Mouse (Mus musculus): ENCODE measurements around the gene Anxa6. TPM values are rescaled to one million over a fixed set of nuclear protein-coding genes. Genes with fewer than 3 reads are reported as not detected.
A peak's percentile ranks its signal among the peaks of the same experiment; 100 is the strongest.

Anxa6 gene
- polyA plus RNA-seq, 1 experiment from 2014 or later: 112 TPM

DNA sequence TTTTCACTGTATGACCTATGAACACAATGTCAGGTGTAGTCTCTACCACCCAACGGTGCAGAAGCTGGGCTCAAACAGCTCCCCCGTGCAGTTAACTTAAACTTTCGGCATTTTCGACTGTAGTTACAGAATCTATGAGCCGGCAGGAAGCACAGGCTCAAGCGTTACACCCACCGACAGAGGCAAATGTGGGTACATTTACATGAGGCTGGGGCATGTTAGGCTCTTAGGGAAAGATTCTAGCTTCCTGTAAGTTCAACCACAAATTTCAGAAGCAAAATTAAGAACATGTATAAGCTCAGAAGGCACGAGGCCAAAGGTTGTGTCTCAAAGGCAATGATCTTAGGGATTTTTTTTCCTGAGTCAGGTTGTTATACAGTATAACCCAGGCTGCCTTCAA is 39.2 kb upstream of the Anxa6 start:
- Histone ChIP-seq H3K36me3 (replicated peaks; ENCODE audit: control insufficient read depth, insufficient read depth, low read depth, low read length) (no peaks in the 10 kb centered on the region), H3K4me2 (ENCODE audit: low read depth, low read length) (no peak overlapping the region), H3K27ac (replicated peaks; ENCODE audit: low read depth, low read length) (no peak overlapping the region), H3K27me3 (ENCODE audit: control insufficient read depth, insufficient read depth, low read length) (no peaks in the 10 kb centered on the region), H3K9ac (replicated peaks; ENCODE audit: low read length) (no peak overlapping the region), H3K9me3 (replicated peaks; ENCODE audit: control insufficient read depth, low read length) (no peaks in the 10 kb centered on the region), H3K4me1 (ENCODE audit: control insufficient read depth, insufficient read depth, low read length) (no peaks in the 10 kb centered on the region), H3K4me3 (ENCODE audit: low read depth, low read length) (no peak overlapping the region)
- WGBS: 81% methylated on average over 8 of the region's 8 CpGs
- ATAC-seq (replicated peaks; ENCODE audit: insufficient number of reproducible peaks, low FRiP score, low TSS enrichment, low read depth): no peak
- DNase-seq (ENCODE audit: low spot score): no peak

DNA sequence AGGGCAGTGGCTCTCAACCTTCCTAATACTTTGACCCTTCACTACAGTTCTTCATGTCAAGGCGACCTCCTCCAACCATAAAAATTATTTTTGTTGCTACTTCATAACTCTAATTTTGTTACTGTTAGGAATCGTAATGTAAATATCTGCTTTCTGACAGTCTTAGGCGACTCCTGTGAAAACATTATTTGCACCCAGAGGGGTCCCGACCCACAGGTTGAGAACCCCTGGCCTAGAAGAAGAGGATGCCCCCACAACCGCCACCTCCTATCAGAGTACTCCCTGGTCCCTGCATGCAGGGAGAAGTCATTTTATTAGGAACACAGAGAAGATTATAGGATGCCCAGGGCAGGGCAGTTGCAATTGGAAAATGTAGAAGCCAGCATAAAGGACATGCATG is 38.1 kb upstream of the Anxa6 start:
- no peak overlapping the region for H3K27ac ChIP-seq (replicated peaks; ENCODE audit: low read depth, low read length)
- no peak overlapping the region for H3K9ac ChIP-seq (replicated peaks; ENCODE audit: low read length)
- 81% methylated on average over 5 of the region's 5 CpGs for WGBS
- H3K4me2 ChIP-seq (ENCODE audit: low read depth, low read length): no peak overlapping the region
- H3K27me3 ChIP-seq (ENCODE audit: control insufficient read depth, insufficient read depth, low read length): no peaks in the 10 kb centered on the region
- no peaks in the 10 kb centered on the region for H3K9me3 ChIP-seq (replicated peaks; ENCODE audit: control insufficient read depth, low read length)
- ATAC-seq (replicated peaks; ENCODE audit: insufficient number of reproducible peaks, low FRiP score, low TSS enrichment, low read depth): no peak
- H3K36me3 ChIP-seq (replicated peaks; ENCODE audit: control insufficient read depth, insufficient read depth, low read depth, low read length): no peaks in the 10 kb centered on the region
- H3K4me1 ChIP-seq (ENCODE audit: control insufficient read depth, insufficient read depth, low read length): no peaks in the 10 kb centered on the region
- H3K4me3 ChIP-seq (ENCODE audit: low read depth, low read length): no peak overlapping the region
- DNase-seq (ENCODE audit: low spot score): no peak

DNA sequence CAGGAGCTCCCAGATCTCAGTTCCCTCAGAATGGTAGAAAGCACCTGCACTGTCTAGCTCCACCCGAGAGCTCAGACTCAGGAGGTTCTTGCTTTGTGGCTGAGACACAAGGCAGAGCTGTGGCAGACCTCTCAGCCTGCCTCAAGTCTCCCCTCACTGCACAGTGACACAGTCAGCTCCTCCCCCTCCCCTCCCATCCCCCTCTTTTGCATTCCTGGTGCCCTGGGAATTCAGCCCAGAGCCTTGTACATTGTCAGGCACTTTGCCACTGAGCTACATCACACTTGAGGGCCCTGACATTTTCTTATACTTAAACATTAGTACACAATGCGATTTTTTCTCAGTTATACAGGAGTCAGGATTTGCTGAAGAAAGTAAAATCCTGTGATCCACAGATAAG is 35.8 kb upstream of the Anxa6 start:
- Histone ChIP-seq H3K9ac (replicated peaks; ENCODE audit: low read length) (no peak overlapping the region), H3K4me3 (ENCODE audit: low read depth, low read length) (no peak overlapping the region), H3K4me1 (ENCODE audit: control insufficient read depth, insufficient read depth, low read length) (no peaks in the 10 kb centered on the region), H3K9me3 (replicated peaks; ENCODE audit: control insufficient read depth, low read length) (no peaks in the 10 kb centered on the region), H3K4me2 (ENCODE audit: low read depth, low read length) (no peak overlapping the region), H3K36me3 (replicated peaks; ENCODE audit: control insufficient read depth, insufficient read depth, low read depth, low read length) (no peaks in the 10 kb centered on the region), H3K27ac (replicated peaks; ENCODE audit: low read depth, low read length) (no peak overlapping the region), H3K27me3 (ENCODE audit: control insufficient read depth, insufficient read depth, low read length) (no peaks in the 10 kb centered on the region)
- 48% methylated on average over 2 of the region's 2 CpGs for WGBS
- ATAC-seq (replicated peaks; ENCODE audit: insufficient number of reproducible peaks, low FRiP score, low TSS enrichment, low read depth) (no peak), DNase-seq (ENCODE audit: low spot score) (peak; percentile 14)

DNA sequence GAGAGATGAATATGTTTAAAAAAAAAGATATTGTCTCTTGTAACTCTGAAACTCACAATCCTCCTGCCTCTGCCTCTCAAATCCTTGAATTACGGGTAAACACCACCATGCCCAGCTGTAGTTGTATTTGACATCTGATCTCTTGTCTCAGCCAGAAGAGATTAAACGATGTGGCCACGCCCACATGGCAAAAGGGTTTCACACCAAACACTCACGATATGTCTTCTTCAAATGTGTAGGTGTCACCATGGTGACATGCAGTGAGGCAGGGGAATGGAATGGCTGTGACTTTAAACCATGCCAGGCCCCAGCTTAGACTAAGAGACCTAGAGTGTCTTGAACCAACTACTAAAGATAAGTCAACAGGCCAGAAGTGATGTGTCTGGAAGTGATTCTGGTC is 33.7 kb upstream of the Anxa6 start:
- Histone ChIP-seq H3K36me3 (replicated peaks; ENCODE audit: control insufficient read depth, insufficient read depth, low read depth, low read length) (no peaks in the 10 kb centered on the region), H3K27ac (replicated peaks; ENCODE audit: low read depth, low read length) (no peak overlapping the region), H3K4me1 (ENCODE audit: control insufficient read depth, insufficient read depth, low read length) (no peaks in the 10 kb centered on the region), H3K4me3 (ENCODE audit: low read depth, low read length) (no peak overlapping the region), H3K4me2 (ENCODE audit: low read depth, low read length) (no peak overlapping the region), H3K9me3 (replicated peaks; ENCODE audit: control insufficient read depth, low read length) (no peaks in the 10 kb centered on the region), H3K27me3 (ENCODE audit: control insufficient read depth, insufficient read depth, low read length) (no peaks in the 10 kb centered on the region), H3K9ac (replicated peaks; ENCODE audit: low read length) (no peak overlapping the region)
- ATAC-seq (replicated peaks; ENCODE audit: insufficient number of reproducible peaks, low FRiP score, low TSS enrichment, low read depth) (no peak), DNase-seq (ENCODE audit: low spot score) (no peak)
- WGBS: 68% methylated on average over 4 of the region's 4 CpGs

DNA sequence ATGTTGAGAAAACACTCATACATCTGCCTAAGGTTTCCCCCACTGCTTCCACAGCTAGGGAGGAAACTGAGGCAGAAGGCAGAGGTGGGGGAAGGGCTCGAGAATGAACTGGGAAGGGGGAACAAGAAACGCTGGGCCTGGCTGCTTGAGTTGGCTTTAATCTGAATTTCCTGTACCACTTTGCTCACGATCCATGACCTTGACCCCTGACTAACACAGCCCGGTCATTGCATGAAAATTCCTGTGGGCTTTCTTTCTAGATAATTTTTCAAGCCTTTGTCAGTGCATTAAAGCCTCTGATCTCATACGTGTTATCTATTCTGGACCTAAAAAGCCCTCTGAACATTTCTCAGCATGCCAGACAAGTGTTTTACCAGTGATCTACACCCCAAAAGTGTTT is 29.6 kb upstream of the Anxa6 start:
- Histone ChIP-seq H3K9ac (replicated peaks; ENCODE audit: low read length) (no peak overlapping the region), H3K9me3 (replicated peaks; ENCODE audit: control insufficient read depth, low read length) (no peaks in the 10 kb centered on the region), H3K4me1 (ENCODE audit: control insufficient read depth, insufficient read depth, low read length) (no peaks in the 10 kb centered on the region), H3K4me2 (ENCODE audit: low read depth, low read length) (no peak overlapping the region), H3K36me3 (replicated peaks; ENCODE audit: control insufficient read depth, insufficient read depth, low read depth, low read length) (no peaks in the 10 kb centered on the region), H3K27me3 (ENCODE audit: control insufficient read depth, insufficient read depth, low read length) (no peaks in the 10 kb centered on the region), H3K4me3 (ENCODE audit: low read depth, low read length) (no peak overlapping the region), H3K27ac (replicated peaks; ENCODE audit: low read depth, low read length) (no peak overlapping the region)
- 36% methylated on average over 5 of the region's 5 CpGs for WGBS
- ATAC-seq (replicated peaks; ENCODE audit: insufficient number of reproducible peaks, low FRiP score, low TSS enrichment, low read depth) (no peak), DNase-seq (ENCODE audit: low spot score) (no peak)

DNA sequence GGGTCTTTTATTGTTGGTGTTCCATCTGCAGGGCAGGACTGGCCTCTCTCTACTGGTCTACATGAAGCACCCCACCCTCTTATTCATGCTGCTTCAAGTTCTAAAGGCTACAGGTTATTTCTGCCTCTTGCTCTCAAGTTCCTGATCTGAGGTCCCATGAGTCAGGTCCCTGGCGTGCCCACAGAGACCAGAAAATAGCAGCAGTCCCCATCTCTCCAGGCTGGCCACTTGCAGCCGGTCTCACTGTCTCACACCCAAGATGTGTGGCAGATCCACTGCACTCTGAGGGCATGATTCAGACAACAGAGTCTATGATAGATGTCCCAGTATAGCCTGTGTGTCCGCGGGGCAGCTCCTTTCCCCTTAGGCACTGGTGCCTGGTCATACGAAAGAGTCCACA is 27.6 kb upstream of the Anxa6 start:
- Histone ChIP-seq H3K9ac (replicated peaks; ENCODE audit: low read length) (no peak overlapping the region), H3K27me3 (ENCODE audit: control insufficient read depth, insufficient read depth, low read length) (no peaks in the 10 kb centered on the region), H3K4me3 (ENCODE audit: low read depth, low read length) (no peak overlapping the region), H3K36me3 (replicated peaks; ENCODE audit: control insufficient read depth, insufficient read depth, low read depth, low read length) (no peaks in the 10 kb centered on the region), H3K4me1 (ENCODE audit: control insufficient read depth, insufficient read depth, low read length) (no peaks in the 10 kb centered on the region), H3K9me3 (replicated peaks; ENCODE audit: control insufficient read depth, low read length) (no peaks in the 10 kb centered on the region), H3K27ac (replicated peaks; ENCODE audit: low read depth, low read length) (no peak overlapping the region), H3K4me2 (ENCODE audit: low read depth, low read length) (no peak overlapping the region)
- ATAC-seq (replicated peaks; ENCODE audit: insufficient number of reproducible peaks, low FRiP score, low TSS enrichment, low read depth): no peak
- DNase-seq (ENCODE audit: low spot score): no peak
- 84% methylated on average over 5 of the region's 5 CpGs for WGBS

DNA sequence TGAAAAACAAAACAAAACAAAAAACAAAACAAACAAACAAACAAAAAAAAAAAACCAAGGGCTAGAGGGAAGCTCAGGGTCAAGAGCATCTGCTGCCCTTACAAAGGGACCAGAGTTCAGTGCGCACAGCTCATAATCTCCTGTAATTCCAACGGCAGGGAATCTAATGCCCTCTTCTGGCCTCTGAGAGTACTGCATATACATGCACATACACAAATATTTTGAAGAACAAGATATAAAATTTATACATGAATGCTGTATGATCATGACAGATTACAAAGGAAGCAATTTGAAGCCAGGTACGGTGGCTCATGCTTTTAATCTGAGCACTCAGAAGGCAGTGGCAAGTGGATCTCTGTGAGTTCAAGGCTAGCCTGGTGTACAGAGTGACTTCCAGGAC is 24.3 kb upstream of the Anxa6 start:
- ATAC-seq (replicated peaks; ENCODE audit: insufficient number of reproducible peaks, low FRiP score, low TSS enrichment, low read depth): no peak
- WGBS: 76% methylated on average over 3 of the region's 3 CpGs
- DNase-seq (ENCODE audit: low spot score): no peak
- H3K36me3 ChIP-seq (replicated peaks; ENCODE audit: control insufficient read depth, insufficient read depth, low read depth, low read length): no peaks in the 10 kb centered on the region
- no peak overlapping the region for H3K4me3 ChIP-seq (ENCODE audit: low read depth, low read length)
- H3K27me3 ChIP-seq (ENCODE audit: control insufficient read depth, insufficient read depth, low read length): no peaks in the 10 kb centered on the region
- no peaks in the 10 kb centered on the region for H3K9me3 ChIP-seq (replicated peaks; ENCODE audit: control insufficient read depth, low read length)
- H3K4me1 ChIP-seq (ENCODE audit: control insufficient read depth, insufficient read depth, low read length): no peaks in the 10 kb centered on the region
- H3K9ac ChIP-seq (replicated peaks; ENCODE audit: low read length): no peak overlapping the region
- H3K27ac ChIP-seq (replicated peaks; ENCODE audit: low read depth, low read length): no peak overlapping the region
- no peak overlapping the region for H3K4me2 ChIP-seq (ENCODE audit: low read depth, low read length)

DNA sequence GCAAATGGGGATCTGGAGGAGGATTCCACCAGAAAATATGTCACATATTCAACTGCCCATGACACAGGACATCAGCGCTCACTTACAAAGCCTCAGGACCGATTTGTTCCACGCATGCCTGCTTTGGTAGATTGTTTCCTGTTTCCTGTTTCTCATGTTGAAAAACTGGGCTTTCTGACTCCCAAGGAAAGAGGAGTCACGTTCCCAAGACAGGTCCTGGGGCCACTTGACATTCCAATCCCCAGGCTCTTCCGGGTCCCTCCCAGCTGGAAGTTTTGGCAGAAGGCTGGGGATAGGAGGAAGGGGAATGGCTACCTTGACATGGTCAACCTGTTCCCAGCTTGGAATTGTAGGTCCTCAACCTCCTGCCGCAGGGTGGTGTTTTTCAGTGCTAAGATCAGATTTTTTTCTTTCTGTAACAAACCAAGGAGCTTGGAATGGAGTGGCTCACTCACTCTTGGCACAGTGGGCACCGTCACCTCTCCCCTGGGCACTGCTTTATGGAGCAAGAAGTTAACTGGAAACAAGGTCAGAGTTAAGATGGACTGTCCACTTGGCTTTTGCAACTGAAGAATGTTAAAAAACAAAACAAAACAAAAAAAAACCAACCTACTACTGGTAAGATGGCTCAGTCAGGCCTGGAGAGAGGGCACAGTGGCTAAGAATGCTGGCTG is 17.7 kb upstream of the Anxa6 start:
- no peaks in the 10 kb centered on the region for H3K4me1 ChIP-seq (ENCODE audit: control insufficient read depth, insufficient read depth, low read length)
- DNase-seq (ENCODE audit: low spot score): no peak
- H3K9me3 ChIP-seq (replicated peaks; ENCODE audit: control insufficient read depth, low read length): no peaks in the 10 kb centered on the region
- H3K4me2 ChIP-seq (ENCODE audit: low read depth, low read length): no peak overlapping the region
- no peaks in the 10 kb centered on the region for H3K27me3 ChIP-seq (ENCODE audit: control insufficient read depth, insufficient read depth, low read length)
- H3K27ac ChIP-seq (replicated peaks; ENCODE audit: low read depth, low read length): no peak overlapping the region
- H3K9ac ChIP-seq (replicated peaks; ENCODE audit: low read length): no peak overlapping the region
- 65% methylated on average over 7 of the region's 7 CpGs for WGBS
- no peak for ATAC-seq (replicated peaks; ENCODE audit: insufficient number of reproducible peaks, low FRiP score, low TSS enrichment, low read depth)
- no peak overlapping the region for H3K4me3 ChIP-seq (ENCODE audit: low read depth, low read length)
- no peaks in the 10 kb centered on the region for H3K36me3 ChIP-seq (replicated peaks; ENCODE audit: control insufficient read depth, insufficient read depth, low read depth, low read length)
